Mouse (Mus musculus) natural killer cell, adult 2 months (primary cell): ENCODE measurements at regions not wholly inside any gene's neighbourhood (a gene's known extent, or its start where the extent isn't known, plus 50 kb on each side); places are given as distances from the start of the nearest gene placed in this dataset.
"Not testable (repeated sequence)": the region's sequence is repeated elsewhere in the genome, so short reads cannot be mapped to it uniquely, and the experiment has no call there.

Source experiments
- DNase-seq, 2 experiments: peaks; one replicate each; pipeline ENCODE4 v3.0.0; 2022; ENCODE audit warnings: low spot score in 2 of 2

- DNase-seq = no peak
These were observed 214.8 kb downstream of the Pten start for GRCm38 (mm10) chr19:32972116-32972515.

DNA sequence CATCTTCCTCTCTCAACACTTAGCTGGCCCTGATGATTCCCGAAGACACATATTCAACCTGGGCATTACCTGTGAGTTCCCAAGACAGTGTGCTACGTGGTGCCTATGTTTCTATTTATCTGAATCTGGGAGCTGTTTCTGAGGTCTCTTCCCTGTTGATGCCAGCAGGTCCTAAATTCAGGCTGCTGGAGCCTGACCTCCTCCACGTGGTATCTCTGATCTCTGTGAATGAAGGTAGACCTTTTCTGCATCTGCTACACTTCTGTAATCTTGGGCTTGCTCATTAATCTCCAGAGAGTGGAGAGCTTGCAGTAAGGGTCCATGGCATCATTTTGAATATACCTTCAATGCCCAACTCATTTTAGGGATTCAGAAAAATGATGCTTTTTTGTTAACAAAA is 215.8 kb downstream of the Pten start:
- no peak for DNase-seq

- no peak for DNase-seq
These were observed 217.5 kb downstream of the Pten start for GRCm38 (mm10) chr19:32974778-32975240.

- no peak for DNase-seq
These were observed 218.0 kb downstream of the Pten start for GRCm38 (mm10) chr19:32975303-32975702.

GRCm38 (mm10) chr19:32976507-32976906 is 219.2 kb downstream of the Pten start:
- no peak for DNase-seq

- no peak for DNase-seq
These were observed 220.9 kb downstream of the Pten start for GRCm38 (mm10) chr19:32978037-32978745.

DNA sequence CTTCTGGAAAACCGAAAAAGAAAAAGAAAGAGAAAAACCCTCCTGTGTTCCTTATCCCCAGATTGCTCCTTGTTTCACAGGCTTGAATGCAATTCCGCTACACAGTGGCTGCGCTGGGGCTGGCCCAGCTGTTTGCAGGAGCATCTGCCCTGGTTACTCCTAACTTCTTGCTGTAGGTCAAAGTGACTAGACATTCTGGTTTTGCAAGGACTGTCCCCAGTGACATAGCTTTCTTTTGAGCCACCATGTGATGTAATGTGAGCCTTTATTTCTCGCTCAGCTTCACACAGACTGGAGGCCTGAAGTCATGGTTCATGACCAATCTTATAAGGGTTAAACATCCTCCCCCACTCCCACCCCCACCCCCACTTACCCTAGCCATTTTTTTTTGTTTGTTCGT is 222.8 kb downstream of the Pten start:
- DNase-seq = no peak

GRCm38 (mm10) chr19:32988713-32989112 is 231.4 kb downstream of the Pten start:
- DNase-seq = no peak

GRCm38 (mm10) chr19:32989346-32989745 is 232.0 kb downstream of the Pten start:
- no peak for DNase-seq

- peak in 1 of 2 experiments; percentile 15 for DNase-seq
These were observed 233.3 kb downstream of the Pten start for GRCm38 (mm10) chr19:32990576-32990975.

GRCm38 (mm10) chr19:32998576-32999170 is 241.4 kb downstream of the Pten start:
- no peak for DNase-seq

GRCm38 (mm10) chr19:33007582-33007981 is 250.3 kb downstream of the Pten start:
- DNase-seq = no peak

DNA sequence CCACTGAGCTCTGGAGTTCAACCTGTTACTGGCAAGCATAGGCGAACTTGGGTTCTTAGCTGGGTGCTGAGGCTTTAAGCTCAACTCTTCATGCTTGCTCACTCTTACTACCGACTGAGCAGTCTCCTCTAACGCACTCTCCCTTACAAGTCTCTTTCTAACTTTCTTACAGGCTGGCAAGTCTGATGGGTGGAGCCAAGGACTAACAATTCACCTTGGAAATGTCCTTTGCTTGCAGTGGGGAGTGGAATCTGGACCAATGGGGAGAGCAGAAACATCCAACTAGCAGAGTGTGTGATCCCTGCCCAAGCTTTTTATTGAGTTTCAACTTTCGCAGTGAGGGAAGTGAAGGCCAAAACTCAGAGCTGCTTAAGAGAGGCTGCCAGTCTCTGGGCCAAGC is 250.8 kb downstream of the Pten start:
- no peak for DNase-seq

- DNase-seq = no peak
These were observed 251.5 kb downstream of the Pten start for GRCm38 (mm10) chr19:33008794-33009193.

- DNase-seq = no peak
These were observed 253.7 kb downstream of the Pten start for GRCm38 (mm10) chr19:33010886-33011446.

DNA sequence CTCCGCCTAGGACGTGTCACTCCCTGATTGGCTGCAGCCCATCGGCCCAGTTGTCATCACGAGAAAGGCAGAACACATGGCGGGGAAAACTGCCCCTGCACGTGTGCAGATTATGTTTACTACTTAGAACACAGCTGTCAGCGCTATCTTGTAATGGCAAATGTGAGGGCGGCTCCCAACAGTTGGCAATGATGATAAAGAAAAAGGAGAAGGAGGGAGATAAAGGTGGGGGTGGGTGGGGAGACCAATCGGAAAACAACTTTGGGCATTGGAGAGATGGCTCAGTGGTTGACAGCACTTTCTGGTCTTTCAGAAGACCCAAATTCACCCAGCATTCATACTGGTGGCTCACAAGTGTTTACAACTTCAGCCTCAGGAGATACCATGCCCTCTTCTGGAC is 257.6 kb downstream of the Pten start:
- DNase-seq = not testable (repeated sequence)

DNA sequence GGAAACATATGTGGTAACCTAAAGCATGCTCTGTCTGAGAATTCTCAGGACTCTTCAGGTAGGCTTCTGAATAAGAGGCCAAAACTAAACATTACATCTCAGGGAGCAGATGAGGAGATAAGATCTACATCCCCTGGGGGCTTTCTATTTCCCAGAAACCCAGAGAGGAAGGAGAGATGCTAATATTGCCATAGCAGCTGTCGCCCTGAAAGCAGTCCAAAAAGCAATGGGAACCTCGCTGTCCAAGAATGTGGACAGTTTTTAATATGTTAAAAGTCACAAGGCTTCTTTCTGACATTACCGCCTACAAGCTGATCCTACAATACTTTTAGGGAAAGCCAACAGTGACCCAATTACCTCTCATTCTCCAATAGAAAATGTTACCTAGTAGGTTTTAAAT is 263.9 kb downstream of the Pten start:
- DNase-seq = no peak

DNA sequence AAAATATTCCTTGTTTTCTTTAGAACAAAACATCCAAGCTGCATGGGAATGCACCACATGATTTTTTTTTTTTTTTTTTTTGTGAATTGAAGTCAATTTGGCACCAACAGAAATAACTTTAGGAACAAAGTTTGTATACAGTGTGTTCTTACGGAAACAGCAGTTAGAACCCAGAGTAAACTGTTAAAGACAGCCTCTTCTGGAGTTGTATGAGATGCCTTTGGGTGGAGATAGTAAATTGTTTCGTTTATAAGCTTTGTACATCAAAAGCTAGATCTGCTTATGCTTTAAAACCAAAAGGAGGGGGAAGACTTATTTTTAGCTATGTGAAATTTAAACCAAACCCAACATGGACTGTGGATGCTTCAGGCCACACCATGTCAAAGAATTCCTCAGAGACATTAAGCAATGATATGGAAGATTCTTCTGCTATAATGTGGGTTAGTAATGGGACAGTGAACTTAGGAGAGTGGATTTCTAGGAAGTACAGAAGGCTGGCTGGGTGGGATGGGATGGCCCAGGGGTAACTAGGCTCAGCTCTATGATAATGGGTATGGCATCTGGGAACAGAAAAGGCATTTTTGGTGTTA is 265.6 kb downstream of the Pten start:
- DNase-seq = no peak

DNA sequence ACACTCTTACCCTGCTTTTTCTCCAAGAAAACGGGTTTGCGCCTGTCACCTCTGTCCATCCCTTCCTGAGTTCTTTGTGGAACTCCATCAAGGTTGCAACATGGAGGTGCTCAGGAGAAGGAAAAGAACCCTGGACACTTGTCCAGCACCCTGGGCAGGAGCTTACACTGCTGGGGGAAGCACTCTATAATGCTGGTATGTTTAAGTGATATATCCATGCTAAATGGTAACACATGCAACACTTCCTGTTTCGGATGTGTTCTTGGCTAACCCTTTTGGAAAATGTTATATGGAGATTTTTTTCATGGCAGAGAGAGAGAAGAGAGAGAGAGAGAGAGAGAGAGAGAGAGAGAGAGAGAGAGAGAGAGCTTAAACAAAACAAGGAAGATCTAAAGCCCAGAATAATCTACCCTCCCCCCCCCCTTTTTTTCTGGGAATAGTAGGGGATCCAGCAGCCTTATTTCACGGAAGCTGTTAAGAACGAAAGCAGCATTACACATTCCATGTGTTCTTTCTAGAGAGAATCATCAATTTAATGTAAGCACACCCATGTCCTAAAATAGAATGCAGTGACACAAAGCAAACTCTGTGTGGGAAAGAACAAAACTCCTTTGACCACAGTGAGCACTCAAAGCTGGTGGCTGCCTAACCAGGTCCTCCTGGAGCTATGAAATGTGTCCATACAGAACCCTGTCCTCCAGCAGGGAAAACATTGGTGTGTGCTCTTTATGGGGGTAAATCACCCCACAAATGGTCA is 272.6 kb downstream of the Pten start:
- DNase-seq = no peak

GRCm38 (mm10) chr19:33040512-33040911 is 283.2 kb downstream of the Pten start:
- no peak for DNase-seq

DNA sequence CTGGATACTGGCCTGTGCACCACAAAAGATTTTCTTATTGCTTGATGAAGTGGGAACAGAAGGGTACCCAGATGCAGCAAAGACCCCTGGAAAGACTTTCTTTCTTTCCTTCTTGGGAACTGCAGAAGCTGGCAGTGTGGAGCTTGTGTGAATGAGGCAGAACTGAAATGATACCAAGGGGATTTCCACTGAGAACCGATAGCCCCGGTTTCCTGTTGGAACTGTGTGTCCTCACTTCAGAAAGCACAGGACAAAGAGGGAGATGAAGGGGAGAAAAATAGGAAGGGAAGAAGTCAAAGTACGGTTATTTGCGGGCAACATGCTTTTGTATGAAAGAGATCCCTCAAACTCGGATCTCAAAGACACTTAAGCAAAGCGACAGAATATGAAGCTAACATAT is 283.7 kb downstream of the Pten start:
- DNase-seq = no peak

GRCm38 (mm10) chr19:33042760-33043159 is 285.5 kb downstream of the Pten start:
- peak in 1 of 2 experiments; percentile 24 for DNase-seq
